ENCODE assay signal across 16 mouse cellular contexts in genomic region chr10:13300196-13300595, GRCm38 (mm10).
A peak's percentile ranks its signal among the peaks of the same experiment; 100 is the strongest.
DNase-seq lines count a peak whose midpoint lies in the region; ATAC-seq and TF ChIP-seq lines count a peak whose summit lies in the region.
"Had no signal": no experiment of that assay in that cellular context is flagged by ENCODE, and none has a peak within 500 bp of the region (broad histone marks: within the 10 kb centered on the region; RNA-seq: fewer than 3 reads in every experiment).

No protein-coding gene starts in this region.

- TF ChIP-seq EP300 in liver, postnatal 0 days (IDR thresholded peaks at IDR 0.05; ENCODE audit: low read depth): no peak

- ATAC-seq in liver, postnatal 0 days: no peak
- no peak for ATAC-seq in liver, embryonic 12.5 days
- ATAC-seq: forebrain, postnatal 0 days; lung, postnatal 0 days had no signal

- WGBS in liver, postnatal 0 days (ENCODE audit: insufficient replicate concordance): 72% methylated on average over 6 of the region's 6 CpGs
- 76% methylated on average over 6 of the region's 6 CpGs for WGBS in liver, embryonic 12.5 days (ENCODE audit: insufficient replicate concordance)
- whole genome bisulfite sequencing in macrophage (ENCODE audit: missing documents): 49% methylated on average over 6 of the region's 6 CpGs

- H3K4me2 ChIP-seq in liver, postnatal 0 days (ENCODE audit: low read depth, low read length): no peak overlapping the region
- H3K4me2 ChIP-seq in liver, embryonic 12.5 days: no peak overlapping the region
- H3K4me2 ChIP-seq: hindbrain, embryonic 13.5 days; limb, embryonic 13.5 days; midbrain, embryonic 12.5 days had no signal

- TF ChIP-seq CTCF in liver, postnatal 0 days (IDR thresholded peaks at IDR 0.05; ENCODE audit: low read depth): no peak

- peaks cover 6% of the 10 kb centered on the region; the same call in 1 of the 2 replicates for H3K4me1 ChIP-seq in liver, postnatal 0 days (ENCODE audit: insufficient read depth)
- H3K4me1 ChIP-seq in liver, embryonic 12.5 days: no peaks in the 10 kb centered on the region
- H3K4me1 ChIP-seq: hindbrain, embryonic 13.5 days had no signal

- no peak overlapping the region for H3K9ac ChIP-seq in liver, postnatal 0 days (replicated peaks)
- H3K9ac ChIP-seq in liver, embryonic 12.5 days: no peak overlapping the region
- H3K9ac ChIP-seq: forebrain, postnatal 0 days; hindbrain, embryonic 13.5 days; limb, embryonic 13.5 days; midbrain, embryonic 12.5 days had no signal

- H3K4me3 ChIP-seq in liver, postnatal 0 days (ENCODE audit: low read depth, low read length): no peak overlapping the region
- no peak overlapping the region for H3K4me3 ChIP-seq in liver, embryonic 12.5 days
- no peak overlapping the region for H3K4me3 ChIP-seq in macrophage (ENCODE audit: inconsistent target)
- H3K4me3 ChIP-seq: erythroblast, embryonic 14.5 days; hindbrain, embryonic 13.5 days; limb, embryonic 13.5 days; midbrain, embryonic 12.5 days had no signal

- H3K79me2 ChIP-seq in macrophage (ENCODE audit: inconsistent target): peaks cover 16% of the 10 kb centered on the region; the same call in 1 of the 2 replicates

- peak; percentile 96 for DNase-seq in heart, adult 11 months
- DNase-seq in heart, postnatal 25 days (ENCODE audit: low spot score): no peak
- no peak for DNase-seq in liver, postnatal 0 days
- DNase-seq in kidney, adult 9 months: peak; percentile 62
- no peak for DNase-seq in cerebellum, postnatal 4 days (ENCODE audit: low spot score in 2 of 2)
- DNase-seq: cerebellum, adult 9-11 months; forebrain, postnatal 0 days; right cerebral cortex, postnatal 25 days; thymus, adult 2 months had no signal

- no peaks in the 10 kb centered on the region for H3K27me3 ChIP-seq in liver, postnatal 0 days (ENCODE audit: insufficient read depth, low read length)
- no peaks in the 10 kb centered on the region for H3K27me3 ChIP-seq in liver, embryonic 12.5 days (replicated peaks)
- H3K27me3 ChIP-seq: hindbrain, embryonic 13.5 days; limb, embryonic 13.5 days; midbrain, embryonic 12.5 days had no signal

- H3K36me3 ChIP-seq in liver, postnatal 0 days (replicated peaks; ENCODE audit: insufficient read depth, low read length): no peaks in the 10 kb centered on the region
- no peaks in the 10 kb centered on the region for H3K36me3 ChIP-seq in liver, embryonic 12.5 days
- no peaks in the 10 kb centered on the region for H3K36me3 ChIP-seq in macrophage (ENCODE audit: inconsistent target)
- H3K36me3 ChIP-seq: hindbrain, embryonic 13.5 days; limb, embryonic 13.5 days; midbrain, embryonic 12.5 days had no signal

- intact Hi-C loops in heart, postnatal 25 days (cut with DNase I): loop anchor here (2.0 kb wide), 1 partner anchor 27 kb away; no protein-coding TSS in a partner anchor

- no peaks in the 10 kb centered on the region for H3K9me3 ChIP-seq in liver, postnatal 0 days (ENCODE audit: low read length)
- H3K9me3 ChIP-seq in liver, embryonic 12.5 days (replicated peaks): no peaks in the 10 kb centered on the region
- H3K9me3 ChIP-seq: hindbrain, embryonic 13.5 days; limb, embryonic 13.5 days; midbrain, embryonic 12.5 days had no signal

- 0 out of 2 replicates have a peak overlapping the region, but pooled peaks have one; percentile 4 for H3K27ac ChIP-seq in liver, postnatal 0 days (ENCODE audit: low read depth)
- no peak overlapping the region for H3K27ac ChIP-seq in liver, embryonic 12.5 days
- peak overlapping the region; percentile 31 for H3K27ac ChIP-seq in macrophage
- H3K27ac ChIP-seq: hindbrain, embryonic 13.5 days; limb, embryonic 13.5 days; midbrain, embryonic 12.5 days had no signal

Comparison
In these comparisons a context has a peak if more than half of its experiments do, and no peak if none do; other contexts are left out.
1. DNase-seq: peak in heart, adult 11 months (single experiment) and kidney, adult 9 months (single experiment); none in heart, postnatal 25 days (single experiment), liver, postnatal 0 days (single experiment) and cerebellum, postnatal 4 days (0 of 2).